Mouse (Mus musculus): Measurements from ENCODE around the gene Gm11042. TPM values are rescaled to one million over a fixed set of nuclear protein-coding genes. Genes with fewer than 3 reads are reported as not detected.

Gene Gm11042
- polyA plus RNA-seq, 1 experiment from 2014 or later: not detected

DNA sequence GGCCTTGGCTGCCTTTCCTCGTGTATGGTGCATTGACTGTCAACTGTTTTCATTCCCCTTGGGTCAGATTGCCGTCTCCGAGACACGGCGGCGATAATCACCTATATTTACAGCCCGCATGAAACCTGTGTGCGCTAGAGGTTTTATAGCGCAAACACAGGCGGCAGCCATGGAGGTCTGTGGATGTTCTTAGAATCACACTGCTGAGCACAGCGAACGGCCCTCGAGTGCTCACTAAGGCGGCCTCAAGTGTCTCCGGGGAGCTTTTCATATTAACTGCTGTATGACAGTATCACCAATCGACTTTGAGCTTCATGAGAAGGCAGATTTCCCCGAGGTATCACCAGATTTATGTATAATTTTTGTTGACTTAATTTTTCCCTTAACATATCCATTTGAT, 43.6 kb downstream of the Gm11042 start:
- H3K4me3 ChIP-seq (ENCODE audit: low read length): no peak overlapping the region
- no peak overlapping the region for H3K4me2 ChIP-seq (replicated peaks; ENCODE audit: low read depth, low read length)
- WGBS: 89% methylated on average over 17 of the region's 17 CpGs
- no peak overlapping the region for H3K9ac ChIP-seq (ENCODE audit: low read depth, low read length)
- no peaks in the 10 kb centered on the region for H3K9me3 ChIP-seq (ENCODE audit: control insufficient read depth, low read length)
- H3K4me1 ChIP-seq (ENCODE audit: control insufficient read depth, insufficient read depth, low read length): no peaks in the 10 kb centered on the region
- no peak for ATAC-seq (ENCODE audit: low FRiP score, low TSS enrichment)
- H3K27me3 ChIP-seq (ENCODE audit: control insufficient read depth, insufficient read depth, low read length): no peaks in the 10 kb centered on the region
- no peak overlapping the region for H3K27ac ChIP-seq (ENCODE audit: low read depth, low read length)
- no peaks in the 10 kb centered on the region for H3K36me3 ChIP-seq (ENCODE audit: control insufficient read depth, insufficient read depth, low read length)

DNA sequence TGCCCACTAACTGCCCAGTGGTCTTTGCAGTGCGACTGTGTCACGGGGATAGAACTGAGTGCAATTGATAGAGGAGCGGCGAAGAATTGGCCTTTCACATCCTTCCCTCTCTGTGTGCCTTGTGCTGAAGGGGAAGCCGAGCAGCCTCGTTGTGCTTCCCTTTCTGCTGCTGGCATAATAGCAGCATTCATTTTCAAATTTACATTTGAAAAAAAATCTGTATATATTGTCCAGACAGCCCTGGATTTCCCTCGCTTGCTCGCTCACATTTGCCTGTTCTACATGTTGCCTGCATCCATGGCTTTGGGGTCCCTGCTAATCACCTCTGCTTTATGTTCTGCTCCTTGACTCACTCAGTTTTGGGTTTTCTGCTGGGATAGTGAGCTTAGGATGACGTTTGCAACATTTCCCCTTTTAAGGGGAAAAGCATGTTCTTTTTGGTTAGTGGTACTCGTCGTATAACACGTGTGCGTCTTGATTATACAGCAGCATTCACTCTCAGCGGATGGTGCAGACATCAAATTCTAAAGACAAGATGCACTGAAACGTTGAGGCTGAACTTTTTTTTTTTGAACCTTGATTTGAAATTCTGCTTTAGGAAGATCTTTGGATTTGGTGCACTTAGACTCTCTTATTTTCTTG, 47.4 kb downstream of the Gm11042 start:
- no peak overlapping the region for H3K9ac ChIP-seq (ENCODE audit: low read depth, low read length)
- no peaks in the 10 kb centered on the region for H3K9me3 ChIP-seq (ENCODE audit: control insufficient read depth, low read length)
- H3K4me1 ChIP-seq (ENCODE audit: control insufficient read depth, insufficient read depth, low read length): no peaks in the 10 kb centered on the region
- no peak for ATAC-seq (ENCODE audit: low FRiP score, low TSS enrichment)
- WGBS: 90% methylated on average over 15 of the region's 15 CpGs
- no peak overlapping the region for H3K27ac ChIP-seq (ENCODE audit: low read depth, low read length)
- H3K27me3 ChIP-seq (ENCODE audit: control insufficient read depth, insufficient read depth, low read length): no peaks in the 10 kb centered on the region
- H3K4me2 ChIP-seq (replicated peaks; ENCODE audit: low read depth, low read length): no peak overlapping the region
- no peak overlapping the region for H3K4me3 ChIP-seq (ENCODE audit: low read length)
- H3K36me3 ChIP-seq (ENCODE audit: control insufficient read depth, insufficient read depth, low read length): no peaks in the 10 kb centered on the region

DNA sequence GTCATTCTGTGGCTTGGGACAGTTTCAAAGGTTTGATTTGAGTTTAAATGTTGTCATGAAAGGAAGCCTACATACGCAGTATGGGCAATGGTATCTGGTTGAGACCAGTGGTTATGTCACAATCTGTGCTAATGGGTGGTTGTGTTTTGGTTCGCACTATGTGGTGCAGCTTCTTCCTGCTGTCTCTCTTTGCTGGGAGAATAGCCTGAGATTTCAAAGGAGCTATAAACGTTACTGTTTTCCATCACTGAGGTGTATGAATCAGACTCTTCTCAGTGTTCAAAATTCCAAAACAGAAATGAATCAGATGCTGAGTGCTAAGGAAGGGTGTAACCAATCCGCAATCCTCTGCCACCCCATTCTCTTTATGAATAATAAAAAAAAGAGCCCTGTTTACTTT, 49.1 kb downstream of the Gm11042 start:
- H3K9me3 ChIP-seq (ENCODE audit: control insufficient read depth, low read length): no peaks in the 10 kb centered on the region
- H3K4me1 ChIP-seq (ENCODE audit: control insufficient read depth, insufficient read depth, low read length): no peaks in the 10 kb centered on the region
- WGBS: 96% methylated on average over 4 of the region's 4 CpGs
- no peak overlapping the region for H3K4me3 ChIP-seq (ENCODE audit: low read length)
- H3K36me3 ChIP-seq (ENCODE audit: control insufficient read depth, insufficient read depth, low read length): no peaks in the 10 kb centered on the region
- no peak overlapping the region for H3K4me2 ChIP-seq (replicated peaks; ENCODE audit: low read depth, low read length)
- H3K27me3 ChIP-seq (ENCODE audit: control insufficient read depth, insufficient read depth, low read length): no peaks in the 10 kb centered on the region
- H3K27ac ChIP-seq (ENCODE audit: low read depth, low read length): no peak overlapping the region
- H3K9ac ChIP-seq (ENCODE audit: low read depth, low read length): no peak overlapping the region
- no peak for ATAC-seq (ENCODE audit: low FRiP score, low TSS enrichment)

Data from kidney, embryonic 14.5 days (tissue).